Mouse (Mus musculus): ENCODE measurements around the gene Gca. TPM values are rescaled to one million over a fixed set of nuclear protein-coding genes. Genes with fewer than 3 reads are reported as not detected.

The Gca gene
- polyA plus RNA-seq, 1 experiment from 2014 or later = 7.1 TPM

DNA sequence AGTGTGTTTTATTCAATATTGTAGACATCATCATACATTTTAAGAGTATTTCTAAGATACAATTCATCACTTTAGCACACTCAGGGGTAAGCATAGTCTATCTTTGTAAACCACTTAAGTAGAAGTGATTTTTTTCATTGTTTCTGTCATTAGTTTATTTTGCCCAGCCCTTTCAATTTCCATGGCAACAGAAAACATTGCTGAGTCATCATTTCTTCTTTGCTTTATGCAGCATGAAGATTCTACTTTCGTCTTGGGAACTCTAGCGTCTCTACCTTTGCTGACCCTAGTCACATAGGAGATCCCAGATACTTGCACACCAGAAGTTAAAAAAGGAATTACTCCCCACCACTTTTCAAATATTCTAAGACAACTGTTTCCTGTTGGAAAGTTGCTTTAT is 63.6 kb downstream of the Gca start:
- H3K4me2 ChIP-seq (ENCODE audit: low read length) = no peak overlapping the region
- no peaks in the 10 kb centered on the region for H3K4me1 ChIP-seq (ENCODE audit: control insufficient read depth, insufficient read depth, low read length)
- DNase-seq (ENCODE audit: low spot score) (no peak), ATAC-seq (no peak)
- WGBS = 95% methylated on average over 2 of the region's 2 CpGs
- H3K9ac ChIP-seq (ENCODE audit: low read length) = no peak overlapping the region
- no peaks in the 10 kb centered on the region for H3K36me3 ChIP-seq (ENCODE audit: control insufficient read depth, insufficient read depth, low read length)
- no peaks in the 10 kb centered on the region for H3K9me3 ChIP-seq (replicated peaks; ENCODE audit: control insufficient read depth, low read length)
- H3K27ac ChIP-seq (ENCODE audit: low read depth, low read length) = no peak overlapping the region
- no peaks in the 10 kb centered on the region for H3K27me3 ChIP-seq (replicated peaks; ENCODE audit: control insufficient read depth, insufficient read depth, low read length)
- H3K4me3 ChIP-seq (ENCODE audit: low read depth, low read length) = no peak overlapping the region

DNA sequence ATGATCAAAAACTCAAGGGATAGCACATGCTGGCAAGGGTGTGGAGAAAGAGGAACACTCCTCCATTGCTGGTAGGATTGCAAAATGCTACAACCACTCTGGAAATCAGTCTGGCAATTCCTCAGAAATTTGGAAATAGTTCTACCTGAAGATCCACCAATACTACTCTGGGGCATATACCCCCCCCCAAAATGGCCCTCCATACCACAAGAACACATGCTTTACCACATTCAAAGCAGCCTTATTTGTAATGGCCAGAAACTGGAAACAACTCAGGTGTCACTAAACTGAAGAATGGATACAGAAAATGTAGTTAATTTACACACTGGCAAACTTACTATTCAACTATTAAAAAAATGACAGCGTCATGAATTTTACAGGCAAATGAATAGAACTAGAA is 66.6 kb downstream of the Gca start:
- ATAC-seq = no peak
- Histone ChIP-seq H3K27ac (ENCODE audit: low read depth, low read length) (no peak overlapping the region), H3K4me3 (ENCODE audit: low read depth, low read length) (no peak overlapping the region), H3K9ac (ENCODE audit: low read length) (no peak overlapping the region), H3K9me3 (replicated peaks; ENCODE audit: control insufficient read depth, low read length) (no peaks in the 10 kb centered on the region), H3K4me2 (ENCODE audit: low read length) (no peak overlapping the region), H3K27me3 (replicated peaks; ENCODE audit: control insufficient read depth, insufficient read depth, low read length) (no peaks in the 10 kb centered on the region), H3K4me1 (ENCODE audit: control insufficient read depth, insufficient read depth, low read length) (no peaks in the 10 kb centered on the region), H3K36me3 (ENCODE audit: control insufficient read depth, insufficient read depth, low read length) (no peaks in the 10 kb centered on the region)
- DNase-seq (ENCODE audit: low spot score) = no peak
- 91% methylated on average over 1 of the region's 1 CpGs for WGBS

DNA sequence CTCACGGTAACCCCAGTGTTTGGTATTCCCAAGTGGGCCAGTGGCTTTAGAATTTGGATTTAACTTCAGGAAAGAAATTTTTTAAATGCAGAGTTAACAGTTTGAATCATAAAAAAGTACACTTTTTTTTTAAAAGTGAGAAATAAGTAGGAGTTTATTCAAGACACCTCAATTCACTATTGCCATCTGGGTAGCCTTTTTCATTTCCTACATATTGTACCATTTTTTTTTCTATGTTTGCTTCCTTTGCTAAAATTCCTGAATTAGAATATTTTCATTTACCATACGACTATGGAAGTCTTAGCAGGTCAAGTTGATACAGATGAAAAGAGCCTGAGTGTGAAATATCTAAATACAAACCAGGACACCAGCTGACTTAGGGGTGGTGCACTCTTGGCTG is 79.0 kb downstream of the Gca start:
- no peak overlapping the region for H3K27ac ChIP-seq (ENCODE audit: low read depth, low read length)
- H3K36me3 ChIP-seq (ENCODE audit: control insufficient read depth, insufficient read depth, low read length) = no peaks in the 10 kb centered on the region

More for the DNA sequence above, 79.0 kb downstream of the Gca start:
- Histone ChIP-seq H3K9me3 (replicated peaks; ENCODE audit: control insufficient read depth, low read length) (no peaks in the 10 kb centered on the region), H3K4me3 (ENCODE audit: low read depth, low read length) (no peak overlapping the region), H3K9ac (ENCODE audit: low read length) (no peak overlapping the region), H3K4me2 (ENCODE audit: low read length) (no peak overlapping the region), H3K4me1 (ENCODE audit: control insufficient read depth, insufficient read depth, low read length) (no peaks in the 10 kb centered on the region), H3K27me3 (replicated peaks; ENCODE audit: control insufficient read depth, insufficient read depth, low read length) (no peaks in the 10 kb centered on the region)
- ATAC-seq = no peak
- no peak for DNase-seq (ENCODE audit: low spot score)
- WGBS = 84% methylated on average over 2 of the region's 2 CpGs

Other genes with a start within 250 kb of the Gca start
- gene Gcg, start 180.6 kb upstream of the Gca start, polyA plus RNA-seq (2014; fragmentation: Nextera tagmentation; extraction: Ambion mirVana) = 2.7 and 3.0 TPM in 2 replicates
- 0.61 and 1.2 TPM in 2 replicates for gene Fap, start 90.2 kb upstream of the Gca start, polyA plus RNA-seq (2014; fragmentation: Nextera tagmentation; extraction: Ambion mirVana)
- gene Ifih1, start 18.0 kb upstream of the Gca start, polyA plus RNA-seq (2014; fragmentation: Nextera tagmentation; extraction: Ambion mirVana) = 1.1 and 1.3 TPM in 2 replicates